Mouse (Mus musculus) kidney, adult 2 months (tissue): ENCODE results near the gene Prss30.

Source experiments
- CTCF ChIP-seq: fragments of 200-500 bp; conservative IDR thresholded peaks from 2 replicates; pipeline ENCODE4 v1.5.1; 2011; ENCODE audit warnings: low read depth, mild to moderate bottlenecking, control low read depth, low read length, moderate library complexity, mixed read lengths; ENCODE audit not compliant: insufficient read depth, insufficient read length
- POLR2A ChIP-seq: fragments of 200-500 bp; IDR thresholded peaks from one replicate; pipeline ENCODE4 v1.6.1; 2011; ENCODE audit warnings: low read depth, low read length, control low read depth

GRCm38 (mm10) chr17:24000404-24000803 lies 20.0 kb upstream of the Prss30 start:
- TF ChIP-seq POLR2A (no peak), CTCF (no peak)
